Mouse (Mus musculus): ENCODE measurements around the gene Zscan2. TPM values are rescaled to one million over a fixed set of nuclear protein-coding genes. Genes with fewer than 3 reads are reported as not detected.

The Zscan2 gene
- total and polyA plus RNA-seq, 3 experiments = 1.8 to 5.3 (median 4.4) TPM

GRCm38 (mm10) chr7:80855316-80855715, 5.4 kb upstream of the Zscan2 start:
- H3K9me3 ChIP-seq (replicated peaks) = peaks cover 4% of the 10 kb centered on the region
- 0 out of 2 replicates have a peak, but pooled peaks cover 2% of the 10 kb centered on the region for H3K27me3 ChIP-seq (ENCODE audit: insufficient read depth, low read length)
- H3K36me3 ChIP-seq (replicated peaks) = no peaks in the 10 kb centered on the region
- peaks cover 14% of the 10 kb centered on the region for H3K4me1 ChIP-seq (ENCODE audit: insufficient read depth, low read depth, low read length)
- TF ChIP-seq CTCF (IDR thresholded peaks at IDR 0.05; ENCODE audit: low read depth, low read length) = no peak
- no peak for TF ChIP-seq GATA2 (IDR thresholded peaks at IDR 0.05; ENCODE audit: borderline replicate concordance, low read depth, low read length)
- TF ChIP-seq POLR2AphosphoS5 (IDR thresholded peaks at IDR 0.05; ENCODE audit: insufficient replicate concordance, low read depth, low read length) = no peak
- ATAC-seq (ENCODE audit: extremely low read depth, insufficient number of reproducible peaks, low FRiP score, poor library complexity, severe bottlenecking) (no peak), DNase-seq (ENCODE audit: low spot score) (no peak)
- H3K4me3 ChIP-seq (ENCODE audit: low read depth, low read length) = no peak overlapping the region

- no peak for TF ChIP-seq GATA1 (IDR thresholded peaks at IDR 0.05; ENCODE audit: borderline replicate concordance, low read length)
- peak; percentile 76 for TF ChIP-seq CTCF (IDR thresholded peaks at IDR 0.05; ENCODE audit: low read depth, low read length)
- Histone ChIP-seq H3K36me3 (replicated peaks) (no peaks in the 10 kb centered on the region), H3K4me3 (ENCODE audit: low read depth, low read length) (no peak overlapping the region; the same call in 1 of the 2 replicates), H3K9me3 (replicated peaks) (peaks cover 4% of the 10 kb centered on the region), H3K4me1 (ENCODE audit: insufficient read depth, low read depth, low read length) (peaks cover 26% of the 10 kb centered on the region), H3K27me3 (ENCODE audit: insufficient read depth, low read length) (no peaks in the 10 kb centered on the region)
- peak; percentile 56 for DNase-seq (ENCODE audit: low spot score)
- ATAC-seq (ENCODE audit: extremely low read depth, insufficient number of reproducible peaks, low FRiP score, poor library complexity, severe bottlenecking) = 0 out of 2 replicates have a peak, but pooled peaks have one; percentile 41
These were observed 3.5 kb upstream of the Zscan2 start for GRCm38 (mm10) chr7:80857181-80857580.

GRCm38 (mm10) chr7:80860227-80860626, 493 bp upstream of the Zscan2 start:
- DNase-seq (ENCODE audit: low spot score) (peak; percentile 40), ATAC-seq (ENCODE audit: extremely low read depth, insufficient number of reproducible peaks, low FRiP score, poor library complexity, severe bottlenecking) (no peak)
- Histone ChIP-seq H3K27me3 (ENCODE audit: insufficient read depth, low read length) (no peaks in the 10 kb centered on the region), H3K4me1 (ENCODE audit: insufficient read depth, low read depth, low read length) (peaks cover 34% of the 10 kb centered on the region), H3K4me3 (ENCODE audit: low read depth, low read length) (peak overlapping the region; percentile 91), H3K36me3 (replicated peaks) (peaks cover 16% of the 10 kb centered on the region), H3K9me3 (replicated peaks) (no peaks in the 10 kb centered on the region)
- TF ChIP-seq TAL1 (conservative IDR thresholded peaks at IDR 0.05; ENCODE audit: low read depth, low read length) (no peak), GATA1 (IDR thresholded peaks at IDR 0.05; ENCODE audit: borderline replicate concordance, low read length) (no peak), GATA2 (IDR thresholded peaks at IDR 0.05; ENCODE audit: borderline replicate concordance, low read depth, low read length) (no peak), CTCF (IDR thresholded peaks at IDR 0.05; ENCODE audit: low read depth, low read length) (no peak), POLR2AphosphoS5 (IDR thresholded peaks at IDR 0.05; ENCODE audit: insufficient replicate concordance, low read depth, low read length) (no peak)

GRCm38 (mm10) chr7:80862475-80862874, 1.8 kb downstream of the Zscan2 start:
- no peaks in the 10 kb centered on the region for H3K27me3 ChIP-seq (ENCODE audit: insufficient read depth, low read length)
- ATAC-seq (ENCODE audit: extremely low read depth, insufficient number of reproducible peaks, low FRiP score, poor library complexity, severe bottlenecking) (no peak), DNase-seq (ENCODE audit: low spot score) (no peak)
- no peaks in the 10 kb centered on the region for H3K9me3 ChIP-seq (replicated peaks)
- H3K36me3 ChIP-seq (replicated peaks) = peaks cover 29% of the 10 kb centered on the region
- TF ChIP-seq GATA1 (IDR thresholded peaks at IDR 0.05; ENCODE audit: borderline replicate concordance, low read length) (no peak), TAL1 (conservative IDR thresholded peaks at IDR 0.05; ENCODE audit: low read depth, low read length) (no peak), GATA2 (IDR thresholded peaks at IDR 0.05; ENCODE audit: borderline replicate concordance, low read depth, low read length) (no peak), CTCF (IDR thresholded peaks at IDR 0.05; ENCODE audit: low read depth, low read length) (no peak), POLR2AphosphoS5 (IDR thresholded peaks at IDR 0.05; ENCODE audit: insufficient replicate concordance, low read depth, low read length) (no peak)
- H3K4me1 ChIP-seq (ENCODE audit: insufficient read depth, low read depth, low read length) = peaks cover 35% of the 10 kb centered on the region
- no peak overlapping the region for H3K4me3 ChIP-seq (ENCODE audit: low read depth, low read length)

GRCm38 (mm10) chr7:80863520-80863919, 2.8 kb downstream of the Zscan2 start:
- H3K4me1 ChIP-seq (ENCODE audit: insufficient read depth, low read depth, low read length) = peaks cover 35% of the 10 kb centered on the region
- TF ChIP-seq GATA2 (IDR thresholded peaks at IDR 0.05; ENCODE audit: borderline replicate concordance, low read depth, low read length) = no peak
- TF ChIP-seq CTCF (IDR thresholded peaks at IDR 0.05; ENCODE audit: low read depth, low read length) = no peak
- ATAC-seq (ENCODE audit: extremely low read depth, insufficient number of reproducible peaks, low FRiP score, poor library complexity, severe bottlenecking) = no peak
- no peak for DNase-seq (ENCODE audit: low spot score)
- no peak overlapping the region for H3K4me3 ChIP-seq (ENCODE audit: low read depth, low read length)
- H3K36me3 ChIP-seq (replicated peaks) = peaks cover 36% of the 10 kb centered on the region
- no peaks in the 10 kb centered on the region for H3K27me3 ChIP-seq (ENCODE audit: insufficient read depth, low read length)
- H3K9me3 ChIP-seq (replicated peaks) = no peaks in the 10 kb centered on the region

GRCm38 (mm10) chr7:80864151-80864550, 3.4 kb downstream of the Zscan2 start:
- DNase-seq (ENCODE audit: low spot score) = no peak

GRCm38 (mm10) chr7:80864831-80865230, 4.1 kb downstream of the Zscan2 start:
- peaks cover 31% of the 10 kb centered on the region for H3K4me1 ChIP-seq (ENCODE audit: insufficient read depth, low read depth, low read length)
- ATAC-seq (ENCODE audit: extremely low read depth, insufficient number of reproducible peaks, low FRiP score, poor library complexity, severe bottlenecking) (no peak), DNase-seq (ENCODE audit: low spot score) (no peak)
- no peak for TF ChIP-seq GATA2 (IDR thresholded peaks at IDR 0.05; ENCODE audit: borderline replicate concordance, low read depth, low read length)
- no peak for TF ChIP-seq GATA1 (IDR thresholded peaks at IDR 0.05; ENCODE audit: borderline replicate concordance, low read length)
- no peak for TF ChIP-seq POLR2AphosphoS5 (IDR thresholded peaks at IDR 0.05; ENCODE audit: insufficient replicate concordance, low read depth, low read length)
- TF ChIP-seq TAL1 (conservative IDR thresholded peaks at IDR 0.05; ENCODE audit: low read depth, low read length) = no peak
- no peak for TF ChIP-seq CTCF (IDR thresholded peaks at IDR 0.05; ENCODE audit: low read depth, low read length)
- H3K4me3 ChIP-seq (ENCODE audit: low read depth, low read length) = no peak overlapping the region
- H3K27me3 ChIP-seq (ENCODE audit: insufficient read depth, low read length) = no peaks in the 10 kb centered on the region
- H3K9me3 ChIP-seq (replicated peaks) = no peaks in the 10 kb centered on the region
- H3K36me3 ChIP-seq (replicated peaks) = peaks cover 43% of the 10 kb centered on the region

More at GRCm38 (mm10) chr7:80864151-80864550, 3.4 kb downstream of the Zscan2 start:
- no peak for TF ChIP-seq GATA1 (IDR thresholded peaks at IDR 0.05; ENCODE audit: borderline replicate concordance, low read length)
- TF ChIP-seq TAL1 (conservative IDR thresholded peaks at IDR 0.05; ENCODE audit: low read depth, low read length) = no peak
- TF ChIP-seq CTCF (IDR thresholded peaks at IDR 0.05; ENCODE audit: low read depth, low read length) = no peak
- TF ChIP-seq GATA2 (IDR thresholded peaks at IDR 0.05; ENCODE audit: borderline replicate concordance, low read depth, low read length) = no peak
- TF ChIP-seq POLR2AphosphoS5 (IDR thresholded peaks at IDR 0.05; ENCODE audit: insufficient replicate concordance, low read depth, low read length) = no peak
- H3K9me3 ChIP-seq (replicated peaks) = no peaks in the 10 kb centered on the region
- H3K27me3 ChIP-seq (ENCODE audit: insufficient read depth, low read length) = no peaks in the 10 kb centered on the region
- H3K4me3 ChIP-seq (ENCODE audit: low read depth, low read length) = no peak overlapping the region
- no peak for ATAC-seq (ENCODE audit: extremely low read depth, insufficient number of reproducible peaks, low FRiP score, poor library complexity, severe bottlenecking)
- H3K4me1 ChIP-seq (ENCODE audit: insufficient read depth, low read depth, low read length) = peaks cover 35% of the 10 kb centered on the region
- H3K36me3 ChIP-seq (replicated peaks) = peaks cover 41% of the 10 kb centered on the region
